10 mouse cellular contexts compared by ENCODE assay signal in the genomic region with DNA sequence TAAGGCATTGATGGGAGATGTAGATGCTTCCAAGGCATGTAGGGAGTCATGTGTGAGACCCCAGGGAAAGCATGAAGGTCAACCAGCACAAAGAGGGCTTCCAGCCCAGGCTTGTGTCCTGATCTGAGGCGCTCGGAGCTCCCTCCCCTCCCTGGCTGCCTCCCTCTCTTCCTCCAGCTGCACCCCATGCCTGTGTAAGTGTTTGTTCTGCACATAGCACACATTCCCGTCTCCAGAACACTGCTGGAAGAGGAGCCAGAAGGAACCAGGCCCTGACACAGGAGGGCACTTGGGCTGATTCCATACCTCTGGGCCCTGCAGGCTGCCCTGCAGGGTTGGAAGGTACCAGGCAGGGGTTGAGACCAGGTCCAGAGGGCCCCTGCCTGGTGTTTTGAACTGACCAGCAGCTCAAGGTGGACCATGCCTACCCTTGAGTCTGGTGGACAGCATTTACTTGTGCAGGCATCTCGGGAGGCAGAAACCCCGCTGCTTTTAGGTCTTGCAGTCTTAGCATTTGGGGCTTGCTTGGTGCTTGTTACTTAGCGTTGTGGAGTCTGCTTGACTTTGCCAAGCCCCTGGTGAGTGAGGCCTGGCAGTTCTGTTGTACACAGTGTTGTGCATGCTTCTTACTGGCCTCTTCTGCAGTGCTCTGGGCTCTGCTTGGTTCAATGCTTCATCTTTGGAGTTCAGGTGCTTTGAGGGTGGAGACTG. TPM values are rescaled to one million over a fixed set of nuclear protein-coding genes. Genes with fewer than 3 reads are reported as not detected.
A peak's percentile ranks its signal among the peaks of the same experiment; 100 is the strongest.
DNase-seq lines count a peak whose midpoint lies in the region; ATAC-seq and TF ChIP-seq lines count a peak whose summit lies in the region.
"Had no signal": no experiment of that assay in that cellular context is flagged by ENCODE, and none has a peak within 500 bp of the region (broad histone marks: within the 10 kb centered on the region; RNA-seq: fewer than 3 reads in every experiment).

No protein-coding gene starts in this region.

- H3K4me3 ChIP-seq in heart, embryonic 15.5 days: no peak overlapping the region
- H3K4me3 ChIP-seq in intestine, embryonic 14.5 days (ENCODE audit: low read depth, low read length): no peak overlapping the region
- H3K4me3 ChIP-seq in lung, postnatal 0 days (ENCODE audit: low read depth, low read length): no peak overlapping the region
- H3K4me3 ChIP-seq: liver, embryonic 12.5 days; neural tube, embryonic 12.5 days had no signal

- 47% methylated on average over 6 of the region's 6 CpGs for whole genome bisulfite sequencing in heart, embryonic 15.5 days
- WGBS in intestine, embryonic 14.5 days: 39% methylated on average over 6 of the region's 6 CpGs
- WGBS in lung, postnatal 0 days: 30% methylated on average over 6 of the region's 6 CpGs

- peak overlapping the region; percentile 7; the same call in 1 of the 2 replicates for H3K9ac ChIP-seq in heart, embryonic 15.5 days
- no peak overlapping the region for H3K9ac ChIP-seq in intestine, embryonic 14.5 days (ENCODE audit: low read length)
- no peak overlapping the region for H3K9ac ChIP-seq in lung, postnatal 0 days (replicated peaks; ENCODE audit: low read depth)
- H3K9ac ChIP-seq: liver, embryonic 12.5 days; neural tube, embryonic 12.5 days had no signal

- H3K36me3 ChIP-seq in heart, embryonic 15.5 days: no peaks in the 10 kb centered on the region
- H3K36me3 ChIP-seq in intestine, embryonic 14.5 days (ENCODE audit: control insufficient read depth, insufficient read depth, low read length): no peaks in the 10 kb centered on the region
- no peaks in the 10 kb centered on the region for H3K36me3 ChIP-seq in lung, postnatal 0 days (ENCODE audit: insufficient read depth, low read length)
- H3K36me3 ChIP-seq: liver, embryonic 12.5 days; neural tube, embryonic 12.5 days had no signal

- peaks cover 45% of the 10 kb centered on the region for H3K4me1 ChIP-seq in heart, embryonic 15.5 days (replicated peaks)
- H3K4me1 ChIP-seq in intestine, embryonic 14.5 days (replicated peaks; ENCODE audit: control insufficient read depth, insufficient read depth, low read length): peaks cover 21% of the 10 kb centered on the region
- H3K4me1 ChIP-seq in lung, postnatal 0 days (ENCODE audit: insufficient read depth, low read depth, low read length): peaks cover 16% of the 10 kb centered on the region
- H3K4me1 ChIP-seq: liver, embryonic 12.5 days had no signal

- TF ChIP-seq EP300 in lung, postnatal 0 days (IDR thresholded peaks at IDR 0.05): peak; percentile 72

- no peaks in the 10 kb centered on the region for H3K27me3 ChIP-seq in heart, embryonic 15.5 days
- H3K27me3 ChIP-seq in intestine, embryonic 14.5 days (replicated peaks; ENCODE audit: control insufficient read depth, insufficient read depth, low read length): no peaks in the 10 kb centered on the region
- H3K27me3 ChIP-seq in lung, postnatal 0 days (replicated peaks; ENCODE audit: insufficient read depth, low read length): no peaks in the 10 kb centered on the region
- H3K27me3 ChIP-seq: liver, embryonic 12.5 days; neural tube, embryonic 12.5 days had no signal

- H3K4me2 ChIP-seq in heart, embryonic 15.5 days: peak overlapping the region; percentile 11; the same call in 1 of the 2 replicates
- H3K4me2 ChIP-seq in intestine, embryonic 14.5 days (ENCODE audit: low read length): no peak overlapping the region
- H3K4me2 ChIP-seq in lung, postnatal 0 days (replicated peaks; ENCODE audit: low read depth, low read length): no peak overlapping the region
- H3K4me2 ChIP-seq: liver, embryonic 12.5 days; neural tube, embryonic 12.5 days had no signal

- no peaks in the 10 kb centered on the region for H3K9me3 ChIP-seq in heart, embryonic 15.5 days (replicated peaks)
- H3K9me3 ChIP-seq in intestine, embryonic 14.5 days (ENCODE audit: control insufficient read depth, low read length): no peaks in the 10 kb centered on the region
- no peaks in the 10 kb centered on the region for H3K9me3 ChIP-seq in lung, postnatal 0 days (ENCODE audit: low read length)
- H3K9me3 ChIP-seq: liver, embryonic 12.5 days; neural tube, embryonic 12.5 days had no signal

- 0 out of 2 replicates have a peak, but pooled peaks have one; percentile 6 for TF ChIP-seq CTCF in lung, postnatal 0 days (IDR thresholded peaks at IDR 0.05)

- peak; percentile 48; the same call in 1 of the 2 replicates for ATAC-seq in heart, embryonic 15.5 days (replicated peaks; ENCODE audit: insufficient number of reproducible peaks, insufficient read depth, low FRiP score, low read depth)
- ATAC-seq in intestine, embryonic 14.5 days (replicated peaks; ENCODE audit: low FRiP score, low TSS enrichment, low read depth): peak; percentile 70
- peak; percentile 96 for ATAC-seq in lung, postnatal 0 days
- ATAC-seq: liver, embryonic 12.5 days had no signal

- peak overlapping the region; percentile 94 for H3K27ac ChIP-seq in heart, embryonic 15.5 days
- peak overlapping the region; percentile 35; the same call in 1 of the 2 replicates for H3K27ac ChIP-seq in intestine, embryonic 14.5 days (ENCODE audit: low read depth)
- peak overlapping the region; percentile 68 for H3K27ac ChIP-seq in lung, postnatal 0 days (ENCODE audit: low read length)
- H3K27ac ChIP-seq: liver, embryonic 12.5 days; neural tube, embryonic 12.5 days had no signal

- DNase-seq in heart, adult 9 months (ENCODE audit: low spot score in 2 of 2): no peak
- peak; percentile 61 for DNase-seq in brain, adult 2 months (ENCODE audit: low read depth, low spot score)
- peak; percentile 61 for DNase-seq in intestine, embryonic 14.5 days (ENCODE audit: low spot score)
- DNase-seq in lung, postnatal 0 days (ENCODE audit: low spot score): peak; percentile 85
- DNase-seq in thymus, adult 18-20 months: no peak
- DNase-seq in cerebellum, adult 18-20 months: no peak
- DNase-seq in cerebellum, postnatal 4 days (ENCODE audit: low spot score in 2 of 2): no peak

RNA-seq across cellular contexts. Expression of a gene that starts 45.2 kb away (rescaled TPM):
- polyA plus RNA-seq in heart, embryonic 15.5 days (2015; fragmentation: Nextera tagmentation; extraction: Ambion mirVana): 9.2 and 9.7 TPM in 2 replicates
- 3.6 and 3.9 TPM in 2 replicates for polyA plus RNA-seq in intestine, embryonic 14.5 days (2014; fragmentation: Nextera tagmentation; extraction: Ambion mirVana)
- polyA plus RNA-seq in lung, postnatal 0 days (2015; fragmentation: Nextera tagmentation; extraction: Ambion mirVana): 0.48 and 0.63 TPM in 2 replicates

Comparison
In these comparisons a context has a peak if more than half of its experiments do, and no peak if none do; other contexts are left out.
1. H3K27ac ChIP-seq: peak in every context shown above with its lines; median percentile 94 in heart, embryonic 15.5 days; 68 in lung, postnatal 0 days; 35 in intestine, embryonic 14.5 days.
2. DNase-seq: peak in brain, adult 2 months (single experiment), intestine, embryonic 14.5 days (single experiment) and lung, postnatal 0 days (single experiment); none in heart, adult 9 months (0 of 2), thymus, adult 18-20 months (0 of 2), cerebellum, adult 18-20 months (0 of 2) and cerebellum, postnatal 4 days (0 of 2).
3. Peak in every context shown above with its lines, with median percentiles within 50 percentile points of each other: ATAC-seq.